12 mouse cellular contexts compared by ENCODE assay signal in genomic region chr10:127658076-127658475, GRCm38 (mm10). TPM values are rescaled to one million over a fixed set of nuclear protein-coding genes. Genes with fewer than 3 reads are reported as not detected.
DNase-seq lines count a peak whose midpoint lies in the region; ATAC-seq and TF ChIP-seq lines count a peak whose summit lies in the region.
"Had no signal": no experiment of that assay in that cellular context is flagged by ENCODE, and none has a peak within 500 bp of the region (broad histone marks: within the 10 kb centered on the region; RNA-seq: fewer than 3 reads in every experiment).

No protein-coding gene starts in this region.

- H3K27ac ChIP-seq in kidney, adult 2 months (ENCODE audit: insufficient read depth, low read depth, low read length): no peak overlapping the region
- H3K27ac ChIP-seq in kidney, postnatal 0 days: peak overlapping the region; percentile 44; the same call in 1 of the 2 replicates
- no peak overlapping the region for H3K27ac ChIP-seq in midbrain, embryonic 13.5 days
- H3K27ac ChIP-seq in heart, embryonic 11.5 days (ENCODE audit: low read depth, low read length): no peak overlapping the region
- H3K27ac ChIP-seq: midbrain, embryonic 10.5 days had no signal

- DNase-seq in kidney, adult 2 months: peak; percentile 53
- no peak for DNase-seq in kidney, postnatal 14 days
- DNase-seq in G1E (ENCODE audit: low spot score): no peak
- DNase-seq in kidney, postnatal 0 days (ENCODE audit: low spot score): peak; percentile 71
- no peak for DNase-seq in layer of hippocampus, adult 18-20 months (ENCODE audit: low spot score in 2 of 2)
- DNase-seq: lung, adult 2 months; thymus, postnatal 25 days had no signal

- H3K36me3 ChIP-seq in kidney, adult 2 months (ENCODE audit: control insufficient read depth, insufficient read depth, low read length): peaks cover 3% of the 10 kb centered on the region; the same call in 1 of the 2 replicates
- H3K36me3 ChIP-seq in C2C12 (ENCODE audit: control insufficient read depth, insufficient read depth): peaks cover 27% of the 10 kb centered on the region
- H3K36me3 ChIP-seq in G1E (replicated peaks): peaks cover 94% of the 10 kb centered on the region
- H3K36me3 ChIP-seq in kidney, postnatal 0 days (ENCODE audit: insufficient read depth, low read length): peaks cover 29% of the 10 kb centered on the region
- H3K36me3 ChIP-seq in midbrain, embryonic 13.5 days: no peaks in the 10 kb centered on the region
- peaks cover 7% of the 10 kb centered on the region; the same call in 1 of the 2 replicates for H3K36me3 ChIP-seq in heart, embryonic 11.5 days (ENCODE audit: control insufficient read depth, insufficient read depth, low read length)
- H3K36me3 ChIP-seq: midbrain, embryonic 10.5 days had no signal

- peaks cover 20% of the 10 kb centered on the region for H3K4me1 ChIP-seq in kidney, adult 2 months (ENCODE audit: control insufficient read depth, insufficient read depth, low read length)
- H3K4me1 ChIP-seq in G1E (ENCODE audit: insufficient read depth, low read depth, low read length): peaks cover 84% of the 10 kb centered on the region
- H3K4me1 ChIP-seq in kidney, postnatal 0 days (replicated peaks; ENCODE audit: insufficient read depth, low read length): peaks cover 28% of the 10 kb centered on the region
- peaks cover 15% of the 10 kb centered on the region; the same call in 1 of the 2 replicates for H3K4me1 ChIP-seq in midbrain, embryonic 13.5 days (replicated peaks)
- H3K4me1 ChIP-seq in heart, embryonic 11.5 days (ENCODE audit: control insufficient read depth, insufficient read depth, low read length): peaks cover 25% of the 10 kb centered on the region

- H3K79me3 ChIP-seq in C2C12 (ENCODE audit: low read depth): peaks cover 8% of the 10 kb centered on the region

- ATAC-seq in G1E (ENCODE audit: extremely low read depth, insufficient number of reproducible peaks, low FRiP score, poor library complexity, severe bottlenecking): no peak
- ATAC-seq in kidney, postnatal 0 days (replicated peaks; ENCODE audit: low FRiP score, low read depth): no peak
- no peak for ATAC-seq in midbrain, embryonic 13.5 days
- no peak for ATAC-seq in heart, embryonic 11.5 days (replicated peaks; ENCODE audit: insufficient number of reproducible peaks, low FRiP score, low TSS enrichment)

- TF ChIP-seq CTCF in kidney, adult 2 months (conservative IDR thresholded peaks at IDR 0.05; ENCODE audit: insufficient read depth, insufficient read length, low read depth, low read length): no peak
- no peak for TF ChIP-seq CTCF in C2C12 (IDR thresholded peaks at IDR 0.05; ENCODE audit: control insufficient read depth, insufficient read depth, insufficient read length)
- TF ChIP-seq CTCF in G1E (IDR thresholded peaks at IDR 0.05; ENCODE audit: low read depth, low read length): no peak
- no peak for TF ChIP-seq CTCF in kidney, postnatal 0 days (IDR thresholded peaks at IDR 0.05; ENCODE audit: low read depth)

- TF ChIP-seq POLR2A in kidney, adult 2 months (IDR thresholded peaks at IDR 0.05; ENCODE audit: low read depth, low read length): no peak

- WGBS in kidney, adult 2 months: 27% methylated on average over 6 of the region's 6 CpGs
- WGBS in kidney, postnatal 0 days: 18% methylated on average over 6 of the region's 6 CpGs
- WGBS in midbrain, embryonic 13.5 days: 12% methylated on average over 6 of the region's 6 CpGs
- WGBS in heart, embryonic 11.5 days (ENCODE audit: insufficient replicate concordance): 16% methylated on average over 6 of the region's 6 CpGs

- H3ac ChIP-seq in C2C12 (ENCODE audit: control insufficient read depth, insufficient read length, low read depth): no peak overlapping the region

- peaks cover 22% of the 10 kb centered on the region for H3K79me2 ChIP-seq in C2C12 (ENCODE audit: control insufficient read depth, insufficient read depth)

- H3K9me3 ChIP-seq in G1E (replicated peaks): no peaks in the 10 kb centered on the region
- no peaks in the 10 kb centered on the region for H3K9me3 ChIP-seq in kidney, postnatal 0 days (replicated peaks; ENCODE audit: low read length)
- H3K9me3 ChIP-seq in midbrain, embryonic 13.5 days: no peaks in the 10 kb centered on the region
- H3K9me3 ChIP-seq in heart, embryonic 11.5 days (replicated peaks; ENCODE audit: control insufficient read depth, low read length): no peaks in the 10 kb centered on the region
- H3K9me3 ChIP-seq: midbrain, embryonic 10.5 days had no signal

- H3K4me3 ChIP-seq in kidney, adult 2 months (ENCODE audit: insufficient read depth, low read depth, low read length): no peak overlapping the region
- H3K4me3 ChIP-seq in C2C12 (ENCODE audit: insufficient read depth, poor library complexity, severe bottlenecking) (no peak overlapping the region), G1E (ENCODE audit: low read depth, low read length) (peak overlapping the region; percentile 23; the same call in 1 of the 2 replicates)
- no peak overlapping the region for H3K4me3 ChIP-seq in kidney, postnatal 0 days (replicated peaks; ENCODE audit: low read depth, low read length)
- no peak overlapping the region for H3K4me3 ChIP-seq in midbrain, embryonic 13.5 days (replicated peaks)
- no peak overlapping the region for H3K4me3 ChIP-seq in heart, embryonic 11.5 days (ENCODE audit: low read depth, low read length)
- H3K4me3 ChIP-seq: midbrain, embryonic 10.5 days had no signal

- H3K27me3 ChIP-seq in kidney, adult 2 months (replicated peaks; ENCODE audit: control insufficient read depth, insufficient read depth, low read length): no peaks in the 10 kb centered on the region
- H3K27me3 ChIP-seq in C2C12 (ENCODE audit: control insufficient read depth, insufficient read depth, insufficient read length) (no peaks in the 10 kb centered on the region), G1E (ENCODE audit: insufficient read depth, low read length) (no peaks in the 10 kb centered on the region)
- no peaks in the 10 kb centered on the region for H3K27me3 ChIP-seq in kidney, postnatal 0 days (ENCODE audit: insufficient read depth, low read length)
- H3K27me3 ChIP-seq in midbrain, embryonic 13.5 days: peaks cover 46% of the 10 kb centered on the region
- H3K27me3 ChIP-seq in heart, embryonic 11.5 days (ENCODE audit: control insufficient read depth, insufficient read depth, low read length): no peaks in the 10 kb centered on the region

- H3K9ac ChIP-seq in kidney, postnatal 0 days (ENCODE audit: low read depth, low read length): no peak overlapping the region
- no peak overlapping the region for H3K9ac ChIP-seq in midbrain, embryonic 13.5 days (replicated peaks)
- H3K9ac ChIP-seq in heart, embryonic 11.5 days (ENCODE audit: low read depth, low read length): no peak overlapping the region

- peak overlapping the region; percentile 22; the same call in 1 of the 2 replicates for H3K4me2 ChIP-seq in kidney, postnatal 0 days (ENCODE audit: low read length)
- no peak overlapping the region for H3K4me2 ChIP-seq in midbrain, embryonic 13.5 days (replicated peaks)
- no peak overlapping the region for H3K4me2 ChIP-seq in heart, embryonic 11.5 days

RNA-seq across cellular contexts. Expression of gene Nemp1, which starts 8.6 kb away (rescaled TPM):
- polyA plus RNA-seq in kidney, adult 2 months (2012; rRNA removed): 2.3 and 2.5 TPM in 2 replicates
- 6.8 TPM for polyA plus RNA-seq in C2C12 (2012; fragmentation: generic; extraction: Trizol)
- total RNA-seq in G1E (2014; fragmentation: Nextera tagmentation): 41.9 and 57.6 TPM in 2 replicates
- total RNA-seq in G1E (2017): 36.2 and 40.4 TPM in 2 replicates
- polyA plus RNA-seq in G1E (2012): 5.5 and 5.6 TPM in 2 replicates
- 6.6 and 6.9 TPM in 2 replicates for polyA plus RNA-seq in kidney, postnatal 0 days (2015; fragmentation: Nextera tagmentation; extraction: Ambion mirVana)
- 4.6 and 4.8 TPM in 2 replicates for polyA plus RNA-seq in midbrain, embryonic 13.5 days (2015; fragmentation: Nextera tagmentation; extraction: Ambion mirVana)
- 1 to 10 TPM; 6.6 to 6.7 TPM for total RNA-seq in layer of hippocampus, adult 18-20 months (2021)
- 6.7 and 8.4 TPM in 2 replicates for polyA plus RNA-seq in heart, embryonic 11.5 days (2014; fragmentation: Nextera tagmentation; extraction: Ambion mirVana)

RNA-seq across cellular contexts. Expression of gene Nab2, which starts 10.3 kb away (rescaled TPM):
- 17.9 and 18.6 TPM in 2 replicates for polyA plus RNA-seq in kidney, adult 2 months (2012; rRNA removed)
- polyA plus RNA-seq in C2C12 (2012; fragmentation: generic; extraction: Trizol) (108 TPM), G1E (2012) (92.3 and 106 TPM in 2 replicates)
- total RNA-seq in G1E (2014; fragmentation: Nextera tagmentation) (28.6 and 31.6 TPM in 2 replicates), G1E (2017) (41.0 and 41.8 TPM in 2 replicates)
- 21.5 and 24.3 TPM in 2 replicates for polyA plus RNA-seq in kidney, postnatal 0 days (2015; fragmentation: Nextera tagmentation; extraction: Ambion mirVana)
- polyA plus RNA-seq in midbrain, embryonic 13.5 days (2015; fragmentation: Nextera tagmentation; extraction: Ambion mirVana): 1.2 and 1.8 TPM in 2 replicates
- total RNA-seq in layer of hippocampus, adult 18-20 months (2021): 10 to 100 TPM; 54.8 to 55.6 TPM
- 7.9 and 10.1 TPM in 2 replicates for polyA plus RNA-seq in heart, embryonic 11.5 days (2014; fragmentation: Nextera tagmentation; extraction: Ambion mirVana)

RNA-seq across cellular contexts. Expression of gene Stat6, which starts 15.3 kb away (rescaled TPM):
- polyA plus RNA-seq in kidney, adult 2 months (2012; rRNA removed): 70.2 and 72.1 TPM in 2 replicates
- polyA plus RNA-seq in C2C12 (2012; fragmentation: generic; extraction: Trizol): 0.26 TPM
- total RNA-seq in G1E (2014; fragmentation: Nextera tagmentation): 44.0 and 55.0 TPM in 2 replicates
- 84.0 and 90.5 TPM in 2 replicates for total RNA-seq in G1E (2017)
- polyA plus RNA-seq in G1E (2012): 65.5 and 69.5 TPM in 2 replicates
- polyA plus RNA-seq in kidney, postnatal 0 days (2015; fragmentation: Nextera tagmentation; extraction: Ambion mirVana): 26.2 and 27.0 TPM in 2 replicates
- polyA plus RNA-seq in midbrain, embryonic 13.5 days (2015; fragmentation: Nextera tagmentation; extraction: Ambion mirVana): 3.8 and 4.3 TPM in 2 replicates
- total RNA-seq in layer of hippocampus, adult 18-20 months (2021): 1 to 10 TPM; 5.7 to 7.3 TPM
- polyA plus RNA-seq in heart, embryonic 11.5 days (2014; fragmentation: Nextera tagmentation; extraction: Ambion mirVana): 21.0 and 27.1 TPM in 2 replicates

RNA-seq across cellular contexts. Expression of gene Lrp1, which starts 37.1 kb away (rescaled TPM):
- 55.3 and 57.8 TPM in 2 replicates for polyA plus RNA-seq in kidney, adult 2 months (2012; rRNA removed)
- polyA plus RNA-seq in C2C12 (2012; fragmentation: generic; extraction: Trizol) (190 TPM), G1E (2012) (0.67 and 0.86 TPM in 2 replicates)
- total RNA-seq in G1E (2014; fragmentation: Nextera tagmentation) (0.30 TPM in 1 of 2 replicates, not detected in the other), G1E (2017) (0.06 and 0.27 TPM in 2 replicates)
- polyA plus RNA-seq in kidney, postnatal 0 days (2015; fragmentation: Nextera tagmentation; extraction: Ambion mirVana): 42.6 and 44.5 TPM in 2 replicates
- 98.2 and 99.4 TPM in 2 replicates for polyA plus RNA-seq in midbrain, embryonic 13.5 days (2015; fragmentation: Nextera tagmentation; extraction: Ambion mirVana)
- 100 to 1,000 TPM; 284 to 294 TPM for total RNA-seq in layer of hippocampus, adult 18-20 months (2021)
- 32.8 and 34.6 TPM in 2 replicates for polyA plus RNA-seq in heart, embryonic 11.5 days (2014; fragmentation: Nextera tagmentation; extraction: Ambion mirVana)

RNA-seq across cellular contexts. Expression of gene Myo1a, which starts 46.9 kb away (rescaled TPM):
- 0.06 and 0.18 TPM in 2 replicates for polyA plus RNA-seq in kidney, adult 2 months (2012; rRNA removed)
- polyA plus RNA-seq in C2C12 (2012; fragmentation: generic; extraction: Trizol) (0.16 TPM), G1E (2012) (0.09 TPM in 1 of 2 replicates, not detected in the other)
- total RNA-seq in G1E (2014; fragmentation: Nextera tagmentation) (0.23 and 3.1 TPM in 2 replicates), G1E (2017) (0.16 and 0.23 TPM in 2 replicates)
- polyA plus RNA-seq in kidney, postnatal 0 days (2015; fragmentation: Nextera tagmentation; extraction: Ambion mirVana): 0.07 and 0.18 TPM in 2 replicates
- polyA plus RNA-seq in midbrain, embryonic 13.5 days (2015; fragmentation: Nextera tagmentation; extraction: Ambion mirVana): 0.28 and 0.53 TPM in 2 replicates
- 1 to 10 TPM in 1 of 2 experiments, under 1 TPM in 1; 0.79 to 1.7 TPM for total RNA-seq in layer of hippocampus, adult 18-20 months (2021)
- polyA plus RNA-seq in heart, embryonic 11.5 days (2014; fragmentation: Nextera tagmentation; extraction: Ambion mirVana): 0.14 and 0.49 TPM in 2 replicates
- total RNA-seq: hematopoietic stem cell, adult 5-6 weeks had no signal

Comparison
In these comparisons a context has a peak if more than half of its experiments do, and no peak if none do; other contexts are left out.
1. DNase-seq: peak in kidney, adult 2 months (single experiment) and kidney, postnatal 0 days (single experiment); none in kidney, postnatal 14 days (single experiment), G1E (single experiment) and layer of hippocampus, adult 18-20 months (0 of 2).